ENCODE assay signal across 13 mouse cellular contexts in genomic region chr2:135975978-135976377, GRCm38 (mm10).
A peak's percentile ranks its signal among the peaks of the same experiment; 100 is the strongest.
DNase-seq lines count a peak whose midpoint lies in the region; ATAC-seq and TF ChIP-seq lines count a peak whose summit lies in the region.
"Had no signal": no experiment of that assay in that cellular context is flagged by ENCODE, and none has a peak within 500 bp of the region (broad histone marks: within the 10 kb centered on the region; RNA-seq: fewer than 3 reads in every experiment).

No protein-coding gene starts in this region.

- no peaks in the 10 kb centered on the region for H3K4me1 ChIP-seq in lung, postnatal 0 days (ENCODE audit: insufficient read depth, low read depth, low read length)
- H3K4me1 ChIP-seq: embryonic facial prominence, embryonic 12.5 days; forebrain, embryonic 13.5 days had no signal

- 80% methylated on average over 9 of the region's 9 CpGs for WGBS in lung, postnatal 0 days

- intact Hi-C loops in heart, postnatal 14 days (cut with DNase I), result no loop called here

- no peak for ATAC-seq in lung, postnatal 0 days
- ATAC-seq: forebrain, embryonic 13.5 days; forebrain, embryonic 15.5 days; forebrain, postnatal 0 days had no signal

- H3K9ac ChIP-seq in lung, postnatal 0 days (replicated peaks; ENCODE audit: low read depth), result no peak overlapping the region
- H3K9ac ChIP-seq: embryonic facial prominence, embryonic 12.5 days; forebrain, embryonic 13.5 days; forebrain, embryonic 15.5 days; forebrain, postnatal 0 days had no signal

- H3K27ac ChIP-seq in lung, postnatal 0 days (ENCODE audit: low read length), result no peak overlapping the region
- H3K27ac ChIP-seq: embryonic facial prominence, embryonic 10.5 days; embryonic facial prominence, embryonic 12.5 days; forebrain, embryonic 13.5 days; forebrain, embryonic 15.5 days had no signal

- no peak for TF ChIP-seq CTCF in lung, postnatal 0 days (IDR thresholded peaks at IDR 0.05)

- DNase-seq in cerebellum, adult 9-11 months, result peak; percentile 38
- no peak for DNase-seq in cerebellum, postnatal 36 days
- peak; percentile 55 for DNase-seq in heart, adult 11 months
- DNase-seq in heart, postnatal 14 days, result no peak
- no peak for DNase-seq in lung, postnatal 0 days (ENCODE audit: low spot score)
- DNase-seq: adrenal gland, adult 2 months; adrenal gland, postnatal 10 days; adrenal gland, postnatal 25 days; forebrain, postnatal 0 days had no signal

- no peak overlapping the region for H3K4me3 ChIP-seq in lung, postnatal 0 days (ENCODE audit: low read depth, low read length)
- H3K4me3 ChIP-seq: embryonic facial prominence, embryonic 10.5 days; embryonic facial prominence, embryonic 12.5 days; forebrain, embryonic 13.5 days; forebrain, embryonic 15.5 days had no signal

- H3K4me2 ChIP-seq in lung, postnatal 0 days (replicated peaks; ENCODE audit: low read depth, low read length), result no peak overlapping the region
- H3K4me2 ChIP-seq: embryonic facial prominence, embryonic 12.5 days; forebrain, embryonic 13.5 days; forebrain, embryonic 15.5 days had no signal

- H3K36me3 ChIP-seq in lung, postnatal 0 days (ENCODE audit: insufficient read depth, low read length), result 0 out of 2 replicates have a peak, but pooled peaks cover 6% of the 10 kb centered on the region
- H3K36me3 ChIP-seq: embryonic facial prominence, embryonic 10.5 days; embryonic facial prominence, embryonic 12.5 days; forebrain, embryonic 15.5 days had no signal

- TF ChIP-seq EP300 in lung, postnatal 0 days (IDR thresholded peaks at IDR 0.05), result no peak

- no peaks in the 10 kb centered on the region for H3K27me3 ChIP-seq in lung, postnatal 0 days (replicated peaks; ENCODE audit: insufficient read depth, low read length)
- H3K27me3 ChIP-seq: embryonic facial prominence, embryonic 12.5 days; forebrain, embryonic 13.5 days; forebrain, embryonic 15.5 days had no signal

- H3K9me3 ChIP-seq in lung, postnatal 0 days (ENCODE audit: low read length), result no peaks in the 10 kb centered on the region
- H3K9me3 ChIP-seq: embryonic facial prominence, embryonic 10.5 days; embryonic facial prominence, embryonic 12.5 days; forebrain, embryonic 13.5 days; forebrain, embryonic 15.5 days had no signal

Comparison
In these comparisons a context has a peak if more than half of its experiments do, and no peak if none do; other contexts are left out.
1. DNase-seq: peak in cerebellum, adult 9-11 months (single experiment) and heart, adult 11 months (single experiment); none in cerebellum, postnatal 36 days (0 of 2), heart, postnatal 14 days (0 of 2) and lung, postnatal 0 days (single experiment).